Mouse (Mus musculus) embryo, embryonic 9.5 days (tissue): Measurements from ENCODE around the gene Adgrf4.

Experiments used
- DNase-seq: peaks from one replicate; pipeline ENCODE4 v3.0.0-alpha.2; 2017; ENCODE audit errors: extremely low spot score

Adgrf4 gene

GRCm38 (mm10) chr17:42692136-42692535, at the start of gene Adgrf4:
Gene Adgrf4 (minus strand): TSS chr17:42692284.
- no peak for DNase-seq

- DNase-seq, result peak; percentile 14
These were observed 49.7 kb upstream of the Adgrf4 start, which contains the start of gene Adgrf2 for GRCm38 (mm10) chr17:42741801-42742217. Gene Adgrf2 (minus strand): TSS chr17:42742179.

- DNase-seq, result no peak
These were observed 46.7 kb upstream of the Adgrf4 start for GRCm38 (mm10) chr17:42738794-42739193.

- no peak for DNase-seq
These were observed 25.1 kb upstream of the Adgrf4 start for GRCm38 (mm10) chr17:42717161-42717560.

- DNase-seq, result no peak
These were observed 22.9 kb upstream of the Adgrf4 start for GRCm38 (mm10) chr17:42714991-42715390.

- no peak for DNase-seq
These were observed 18.6 kb upstream of the Adgrf4 start for GRCm38 (mm10) chr17:42710717-42711116.

GRCm38 (mm10) chr17:42705611-42706010, 13.5 kb upstream of the Adgrf4 start:
- DNase-seq, result no peak

GRCm38 (mm10) chr17:42702198-42702597, 10.1 kb upstream of the Adgrf4 start:
- DNase-seq, result no peak

GRCm38 (mm10) chr17:42694730-42695129, 2.6 kb upstream of the Adgrf4 start:
- no peak for DNase-seq

GRCm38 (mm10) chr17:42690531-42690930, 1.6 kb downstream of the Adgrf4 start:
- DNase-seq, result no peak

- DNase-seq, result peak; percentile 64
These were observed 33.3 kb downstream of the Adgrf4 start for GRCm38 (mm10) chr17:42658634-42659422.

GRCm38 (mm10) chr17:42643416-42643815, 48.7 kb downstream of the Adgrf4 start:
- DNase-seq, result no peak

- DNase-seq, result no peak
These were observed 61.9 kb downstream of the Adgrf4 start for GRCm38 (mm10) chr17:42630206-42630605.

GRCm38 (mm10) chr17:42613043-42613737, 78.9 kb downstream of the Adgrf4 start:
- DNase-seq, result peak; percentile 59

GRCm38 (mm10) chr17:42611295-42611694, 80.8 kb downstream of the Adgrf4 start, which contains the start of gene Opn5:
Gene Opn5 (minus strand): TSS chr17:42611395.
- no peak for DNase-seq

GRCm38 (mm10) chr17:42608270-42608669, 83.8 kb downstream of the Adgrf4 start:
- peak; percentile 37 for DNase-seq
